Mouse (Mus musculus) kidney, postnatal 14 days (tissue): ENCODE results near the gene Nos1.
"Not testable (repeated sequence)": the region's sequence is repeated elsewhere in the genome, so short reads cannot be mapped to it uniquely, and the experiment has no call there.

Experiments used
- DNase-seq: peaks from one replicate; pipeline ENCODE4 v3.0.0; 2022; ENCODE audit warnings: mixed read lengths

Gene Nos1

DNA sequence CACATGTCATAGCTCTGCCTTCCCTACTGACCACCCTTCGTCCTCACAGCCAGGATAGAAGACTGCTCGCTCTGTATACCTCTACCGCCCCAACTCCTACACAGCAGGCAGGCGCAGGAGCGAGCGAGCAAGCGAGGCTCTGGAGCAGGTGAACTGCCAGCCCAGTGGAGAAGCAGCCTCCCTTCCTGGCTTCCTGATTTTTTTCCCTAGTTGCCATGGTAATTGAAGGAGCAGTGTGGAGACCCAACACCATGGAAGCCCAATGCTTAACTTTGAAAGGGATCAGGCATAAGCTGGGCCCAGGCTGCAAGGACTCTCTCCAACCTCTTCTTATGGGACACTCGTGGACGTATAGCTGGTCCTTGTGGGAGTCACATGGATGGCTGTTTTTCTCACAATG lies 59.4 kb downstream of the Nos1 start:
- DNase-seq: no peak

DNA sequence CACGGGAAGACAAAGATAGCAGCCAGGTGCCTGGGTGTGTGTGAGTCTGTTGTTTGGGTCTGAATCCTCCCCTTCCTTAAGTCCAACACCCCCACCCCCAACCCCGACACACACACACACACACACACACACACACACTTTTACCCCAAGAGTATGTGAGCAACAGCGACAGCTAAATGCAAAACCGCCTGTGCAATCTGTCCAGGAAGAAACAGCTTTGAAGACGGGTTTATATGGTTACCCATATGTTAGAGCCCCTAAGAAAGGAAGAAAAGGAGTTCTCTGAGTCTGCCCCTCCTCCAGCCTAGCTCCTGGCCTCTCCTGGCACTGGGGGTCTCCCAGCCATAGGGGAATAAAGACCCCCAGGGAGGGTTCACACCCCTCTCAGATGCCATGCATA lies 60.2 kb downstream of the Nos1 start:
- DNase-seq: no peak

DNA sequence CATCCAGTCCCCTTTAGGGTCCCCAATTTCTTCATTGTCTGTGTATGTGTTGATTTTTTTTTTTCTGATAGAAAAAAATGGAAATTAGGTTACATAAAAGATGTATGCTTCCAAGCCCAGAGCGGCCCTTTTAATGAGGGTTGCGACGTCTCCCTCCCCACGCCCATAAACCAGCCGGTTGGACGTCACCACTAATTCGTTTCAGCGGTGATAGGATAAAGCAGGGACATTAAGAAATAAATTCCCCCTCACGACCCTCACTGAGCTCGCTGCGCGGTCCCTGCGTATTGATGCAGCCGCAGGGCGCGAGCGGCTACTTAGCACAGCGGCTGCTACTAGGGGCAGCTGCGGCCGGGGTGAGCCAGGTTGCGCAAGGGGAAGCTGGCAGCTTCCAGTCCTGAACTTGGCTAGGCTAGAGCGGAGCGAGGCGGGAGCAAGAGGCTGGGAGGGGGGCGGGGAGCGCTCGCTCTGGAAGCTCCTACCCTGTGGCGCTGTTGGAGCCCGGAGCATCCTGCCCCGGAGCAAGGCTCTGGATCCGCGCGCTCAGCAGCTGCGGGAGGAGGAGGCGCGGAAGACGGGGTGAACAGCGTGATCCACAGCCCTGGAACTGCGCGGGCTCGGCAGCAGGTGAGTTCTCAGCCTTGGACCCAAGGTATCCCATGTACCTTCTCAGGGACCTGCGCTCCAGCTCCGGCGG lies 61.0 kb downstream of the Nos1 start:
- DNase-seq: peak; percentile 11

GRCm38 (mm10) chr5:117842699-117843098 lies 61.9 kb downstream of the Nos1 start:
- no peak for DNase-seq

DNA sequence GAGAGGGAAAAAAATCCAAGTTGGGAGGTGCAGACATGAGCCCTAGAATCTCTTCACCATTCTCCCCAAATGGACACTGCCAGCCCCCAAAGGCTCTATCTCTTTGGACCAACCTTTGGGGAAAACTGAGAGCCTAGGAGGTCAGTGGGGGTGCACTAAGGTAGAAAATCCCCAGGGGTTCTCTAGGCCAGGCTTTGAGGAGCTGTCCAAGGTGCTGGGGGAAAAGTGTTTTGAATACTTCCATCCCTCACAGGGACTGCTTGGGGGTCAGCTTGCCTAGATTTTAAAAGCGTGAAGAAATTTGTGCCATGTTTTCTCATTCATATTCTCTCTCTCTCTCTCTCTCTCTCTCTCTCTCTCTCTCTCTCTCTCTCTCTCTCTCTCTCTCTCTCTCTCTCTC lies 63.8 kb downstream of the Nos1 start:
- no peak for DNase-seq

- no peak for DNase-seq
These were observed 69.6 kb downstream of the Nos1 start for GRCm38 (mm10) chr5:117850474-117850873.

GRCm38 (mm10) chr5:117853741-117854140 lies 72.9 kb downstream of the Nos1 start:
- no peak for DNase-seq

- DNase-seq: no peak
These were observed 83.9 kb downstream of the Nos1 start for GRCm38 (mm10) chr5:117864588-117865300.

GRCm38 (mm10) chr5:117865876-117866275 lies 85.0 kb downstream of the Nos1 start:
- DNase-seq: no peak

DNA sequence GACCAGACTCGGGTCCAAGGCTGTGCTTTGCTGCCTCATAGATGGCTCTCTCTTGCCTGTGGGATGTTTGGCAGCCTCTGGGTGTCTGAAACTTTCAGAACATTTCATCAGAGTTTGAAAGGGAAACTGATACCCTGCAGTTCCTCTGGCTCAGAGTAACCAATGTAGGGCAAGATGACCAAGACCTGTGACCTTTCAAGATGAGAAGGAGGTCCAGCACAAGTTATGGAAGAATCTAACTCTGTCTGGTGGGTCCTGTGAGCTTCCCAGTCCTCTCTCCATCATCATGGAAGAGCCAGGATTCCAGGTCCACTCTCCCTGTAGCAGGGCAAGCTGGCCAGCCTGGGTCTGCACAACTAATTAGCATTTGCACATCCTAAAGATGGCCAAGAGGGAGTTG lies 90.8 kb downstream of the Nos1 start:
- DNase-seq: no peak

DNA sequence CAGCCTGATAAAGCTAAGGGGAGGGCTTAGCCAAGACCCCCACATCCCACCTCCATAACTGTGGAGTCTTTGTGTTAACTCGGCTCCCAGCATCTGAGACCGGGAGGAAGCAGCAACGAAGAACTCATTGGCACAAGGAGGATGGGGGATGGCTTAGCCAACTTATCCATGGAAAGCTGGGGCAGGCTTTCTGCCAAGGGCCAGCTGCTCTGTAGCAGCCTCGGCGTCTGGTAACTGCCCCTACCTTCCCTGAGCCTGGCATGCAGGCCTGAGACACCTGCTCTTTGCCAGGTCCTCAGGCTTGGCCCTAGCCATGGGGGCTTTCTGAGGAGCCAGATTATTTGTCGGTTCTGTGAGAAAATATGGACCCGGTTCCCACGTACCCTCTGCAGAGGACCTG lies 93.0 kb downstream of the Nos1 start:
- DNase-seq: no peak

- no peak for DNase-seq
These were observed 93.4 kb downstream of the Nos1 start for GRCm38 (mm10) chr5:117874236-117874635.

DNA sequence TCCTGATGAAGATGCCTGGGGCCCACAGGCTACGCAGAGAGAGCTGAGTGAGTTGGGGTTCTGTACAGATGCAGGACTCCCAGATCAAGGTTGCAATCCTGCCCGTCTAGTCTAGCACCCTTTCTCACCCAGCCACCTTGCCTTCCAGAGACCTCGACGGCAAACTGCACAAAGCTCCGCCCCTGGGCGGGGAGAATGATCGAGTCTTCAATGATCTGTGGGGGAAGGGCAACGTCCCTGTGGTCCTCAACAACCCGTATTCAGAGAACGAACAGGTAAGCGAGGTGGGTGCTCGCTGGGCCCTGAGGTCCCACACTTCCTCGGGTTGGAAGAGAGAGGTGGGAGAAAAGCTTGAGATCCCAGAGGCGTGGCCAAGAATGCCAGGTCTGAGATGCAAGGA lies 98.3 kb downstream of the Nos1 start:
- no peak for DNase-seq

DNA sequence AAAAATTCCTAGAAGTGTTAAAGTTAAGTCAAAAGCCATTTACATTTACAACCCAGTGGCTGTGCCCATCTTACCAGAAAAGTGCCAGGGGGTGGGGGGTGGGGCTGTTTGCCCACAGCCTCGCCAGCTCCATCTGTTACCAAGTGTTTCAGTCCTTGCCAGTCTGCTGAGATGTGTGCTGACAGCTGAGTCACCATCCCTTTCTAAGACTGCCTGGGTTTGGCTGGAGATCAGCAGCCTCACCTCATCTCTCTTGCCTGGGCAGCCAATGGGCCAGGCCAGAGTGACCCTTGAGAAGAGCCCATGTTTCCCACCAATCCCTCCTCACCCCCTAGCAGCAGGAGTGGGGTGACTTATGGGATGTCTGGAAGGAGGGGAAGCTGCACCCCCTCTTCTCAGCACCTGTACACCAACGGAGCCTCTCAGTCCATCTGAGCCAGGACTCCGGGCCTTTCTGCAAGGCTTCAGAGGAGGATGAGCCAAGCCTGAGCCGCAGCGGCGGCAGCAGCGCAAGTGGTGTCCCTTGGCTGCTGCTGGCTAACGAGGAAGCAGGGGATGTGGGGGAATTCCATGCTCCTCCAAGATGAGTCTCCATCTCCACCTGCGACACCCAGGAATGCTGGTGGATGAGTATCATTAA lies 100.2 kb downstream of the Nos1 start:
- no peak for DNase-seq

DNA sequence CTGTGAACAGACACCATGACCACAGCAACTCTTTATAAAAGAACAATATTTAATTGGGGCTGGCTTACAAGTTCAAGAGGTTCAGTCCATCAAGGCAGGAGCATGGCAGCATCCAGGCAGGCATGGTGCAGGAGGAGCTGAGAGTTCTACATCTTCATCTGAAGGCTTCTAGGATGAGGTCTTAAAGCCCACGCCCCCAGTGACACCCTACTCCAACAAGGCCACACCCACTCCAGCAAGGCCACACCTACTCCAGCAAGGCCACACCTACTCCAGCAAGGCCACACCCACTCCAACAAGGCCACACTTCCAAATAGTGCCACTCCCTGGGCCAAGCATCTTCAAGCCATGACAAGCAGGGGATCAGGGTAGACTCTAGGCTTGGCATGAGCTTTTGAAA lies 101.6 kb downstream of the Nos1 start:
- DNase-seq: not testable (repeated sequence)

DNA sequence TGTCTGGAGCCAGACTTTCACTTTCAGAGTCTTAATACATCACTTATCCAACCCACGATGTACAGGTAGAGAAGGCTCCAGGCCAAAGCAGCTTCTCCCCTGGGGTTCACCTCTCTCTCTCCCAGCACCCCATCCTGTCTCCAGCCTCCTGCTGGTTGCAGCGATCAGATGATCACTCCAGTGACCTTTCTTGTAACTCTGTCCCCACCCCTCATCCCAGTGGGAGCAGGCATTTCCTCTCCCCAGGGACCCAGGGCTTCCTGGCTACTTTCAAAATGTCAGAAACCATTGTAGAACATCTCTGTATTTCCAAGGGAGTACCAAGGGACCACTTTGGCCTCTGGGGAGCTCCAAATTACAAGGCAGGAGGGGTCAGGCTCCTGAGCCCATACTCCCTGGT lies 104.2 kb downstream of the Nos1 start:
- DNase-seq: no peak

DNA sequence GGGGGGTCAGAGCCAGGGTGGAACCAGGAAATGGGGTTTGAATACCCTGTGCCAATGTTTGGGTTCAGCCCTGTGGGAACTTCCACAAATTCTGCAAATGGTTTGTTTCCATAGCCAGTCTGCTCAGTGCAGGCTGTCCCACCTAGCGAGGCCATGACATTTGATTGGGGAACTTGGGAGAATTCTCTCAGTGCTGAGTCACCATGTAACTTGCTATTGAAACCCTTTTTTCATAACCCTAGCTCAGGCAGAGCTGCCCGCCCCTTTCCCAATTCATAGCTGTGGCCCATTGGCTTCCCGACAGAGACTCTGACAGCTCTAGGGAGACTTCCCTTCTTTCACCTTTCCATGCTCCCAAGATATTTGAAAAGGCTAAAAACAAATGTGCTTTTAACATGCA lies 107.3 kb downstream of the Nos1 start:
- DNase-seq: no peak

GRCm38 (mm10) chr5:117888946-117889345 lies 108.1 kb downstream of the Nos1 start:
- DNase-seq: no peak

DNA sequence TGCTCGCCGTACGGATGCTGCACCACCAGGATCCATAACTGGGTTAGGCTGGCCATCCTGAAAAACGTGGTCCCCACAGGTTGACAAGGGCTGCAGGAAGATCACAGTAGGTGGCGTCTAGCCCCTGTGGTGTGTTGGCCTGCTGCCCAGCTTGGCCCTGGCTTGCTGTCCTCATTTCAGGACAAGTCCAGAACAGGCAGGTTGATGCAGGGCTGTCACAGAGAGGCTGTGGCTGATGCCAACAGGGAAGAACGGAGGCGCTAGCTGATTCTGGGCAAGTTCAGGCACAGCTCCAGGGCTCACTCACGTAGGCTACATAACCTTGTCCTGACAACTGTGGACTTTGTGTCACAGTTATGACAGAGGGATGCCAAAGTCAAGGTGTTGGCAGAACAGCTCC lies 108.7 kb downstream of the Nos1 start:
- DNase-seq: peak; percentile 15

DNA sequence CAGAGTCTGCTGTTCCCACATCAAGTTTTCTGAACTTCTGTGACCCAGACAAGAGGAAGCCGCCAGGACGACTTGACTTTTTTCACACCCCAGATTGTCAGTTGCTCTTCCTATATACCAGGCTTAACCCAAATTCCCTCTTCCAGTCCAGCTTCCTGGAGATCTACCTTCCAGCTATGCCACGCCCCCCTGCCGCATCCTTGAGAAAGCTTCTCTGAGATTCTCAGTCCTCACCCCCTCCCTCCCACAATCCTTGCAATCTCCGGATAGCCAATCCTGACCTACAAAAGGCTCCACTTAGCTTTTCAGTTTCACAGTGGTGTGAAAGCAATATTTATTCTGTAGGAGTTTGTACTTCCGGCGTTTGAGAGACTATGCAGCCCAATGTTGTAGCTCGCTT lies 110.0 kb downstream of the Nos1 start:
- no peak for DNase-seq

DNA sequence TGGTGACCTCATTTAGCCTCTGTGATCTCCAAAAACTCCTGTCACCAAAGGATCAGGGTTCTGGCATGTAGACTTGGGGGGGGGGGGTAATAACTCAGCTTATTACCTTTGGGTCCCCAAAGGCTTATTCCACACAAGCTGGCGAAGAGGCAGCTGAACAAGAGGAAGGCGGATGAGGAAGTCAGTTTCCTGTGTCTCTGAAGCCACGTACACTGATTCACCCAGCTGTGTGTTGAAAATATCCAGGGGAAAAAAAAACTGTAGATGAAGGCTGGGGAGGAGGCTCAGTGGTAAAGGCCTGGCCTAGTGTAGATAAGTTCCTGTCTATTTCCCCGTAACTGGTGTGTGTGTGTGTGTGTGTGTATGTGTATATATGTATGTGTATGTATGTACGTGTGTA lies 110.7 kb downstream of the Nos1 start:
- DNase-seq: no peak

- DNase-seq: no peak
These were observed 113.2 kb downstream of the Nos1 start for GRCm38 (mm10) chr5:117894050-117894449.

GRCm38 (mm10) chr5:117898055-117898806 lies 117.4 kb downstream of the Nos1 start:
- no peak for DNase-seq

- no peak for DNase-seq
These were observed 118.5 kb downstream of the Nos1 start for GRCm38 (mm10) chr5:117899361-117899760.
